Mouse (Mus musculus): ENCODE results near the gene Nek7. TPM values are rescaled to one million over a fixed set of nuclear protein-coding genes. Genes with fewer than 3 reads are reported as not detected.

Gene Nek7
- total RNA-seq, 2 experiments from 2014 or later = 49.9 to 62.8 TPM

DNA sequence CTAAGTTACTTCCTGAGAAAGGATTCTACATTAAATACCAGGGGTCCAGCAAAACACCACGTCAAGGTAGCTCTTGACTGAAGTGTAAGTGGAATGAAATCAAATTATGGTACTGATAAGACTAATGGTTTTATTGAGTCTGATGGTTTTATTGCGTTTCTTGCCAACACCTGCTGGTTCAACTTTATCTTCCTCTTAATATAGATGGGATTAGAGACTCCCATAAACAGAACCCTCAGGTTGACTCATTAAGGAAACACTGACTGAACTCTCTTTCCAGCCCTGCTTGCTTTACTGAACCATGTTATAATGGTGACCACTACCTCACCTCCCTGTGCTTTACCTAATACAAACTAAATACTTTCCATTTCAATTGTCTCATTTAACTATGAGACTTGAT is 44.3 kb downstream of the Nek7 start:
- DNase-seq (ENCODE audit: low spot score in 2 of 2) = no peak

DNA sequence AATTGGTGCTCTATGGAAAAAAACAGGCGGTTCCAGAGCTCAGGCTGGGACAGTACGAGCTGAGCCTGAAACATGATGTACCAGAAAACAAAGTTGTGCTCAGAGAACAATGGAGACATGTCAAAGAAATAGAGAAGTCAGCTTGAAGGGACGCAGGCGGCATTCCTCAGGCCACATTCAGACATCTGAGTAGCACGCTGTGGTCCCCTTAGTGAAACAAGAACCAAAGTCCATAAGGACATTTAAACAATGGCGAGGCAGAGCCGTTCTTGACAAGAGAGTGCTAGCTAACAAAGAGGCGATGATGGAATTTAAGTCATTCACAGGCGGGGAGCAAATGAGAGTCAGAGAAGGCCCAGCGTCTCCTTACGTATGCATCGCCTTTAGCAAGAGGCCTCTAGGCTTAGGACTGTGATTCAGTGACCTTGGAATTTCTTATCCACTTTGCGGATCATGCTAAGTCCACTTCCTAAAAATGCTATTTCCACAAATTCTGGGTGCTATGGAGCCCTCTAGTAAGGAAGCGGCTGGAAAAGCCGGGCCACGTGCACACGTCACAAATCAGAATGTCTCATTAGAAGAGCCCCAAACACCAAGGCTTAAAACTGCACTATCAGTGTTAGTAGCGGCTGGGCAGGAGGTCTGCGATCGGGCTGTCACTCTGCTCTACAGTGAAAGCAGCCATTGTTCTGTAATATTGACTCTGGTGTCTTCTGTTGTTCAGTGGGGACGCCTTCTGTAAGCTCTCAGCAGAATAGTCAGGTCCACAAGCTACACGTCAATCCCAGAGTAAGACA is 48.2 kb downstream of the Nek7 start:
- DNase-seq (ENCODE audit: low spot score in 2 of 2) = no peak

DNA sequence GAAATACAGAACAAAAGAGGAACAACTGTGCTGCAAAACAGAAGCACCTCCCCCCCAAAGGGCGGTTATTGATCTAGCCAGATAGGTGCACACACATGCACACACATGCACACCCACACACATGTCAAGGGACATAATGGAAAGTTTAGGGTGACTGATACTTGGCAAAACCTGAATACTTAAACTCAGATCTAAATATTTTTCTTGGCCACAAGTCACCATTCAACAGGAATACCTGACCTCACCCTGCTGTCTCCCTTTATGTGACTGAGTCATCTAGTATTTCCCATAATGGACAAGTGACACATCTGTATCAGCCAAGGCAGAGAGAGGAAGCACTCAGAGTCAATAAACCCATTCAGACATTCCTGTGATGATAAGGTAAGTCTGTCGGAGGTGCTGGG is 48.9 kb downstream of the Nek7 start:
- no peak for DNase-seq (ENCODE audit: low spot score in 2 of 2)

DNA sequence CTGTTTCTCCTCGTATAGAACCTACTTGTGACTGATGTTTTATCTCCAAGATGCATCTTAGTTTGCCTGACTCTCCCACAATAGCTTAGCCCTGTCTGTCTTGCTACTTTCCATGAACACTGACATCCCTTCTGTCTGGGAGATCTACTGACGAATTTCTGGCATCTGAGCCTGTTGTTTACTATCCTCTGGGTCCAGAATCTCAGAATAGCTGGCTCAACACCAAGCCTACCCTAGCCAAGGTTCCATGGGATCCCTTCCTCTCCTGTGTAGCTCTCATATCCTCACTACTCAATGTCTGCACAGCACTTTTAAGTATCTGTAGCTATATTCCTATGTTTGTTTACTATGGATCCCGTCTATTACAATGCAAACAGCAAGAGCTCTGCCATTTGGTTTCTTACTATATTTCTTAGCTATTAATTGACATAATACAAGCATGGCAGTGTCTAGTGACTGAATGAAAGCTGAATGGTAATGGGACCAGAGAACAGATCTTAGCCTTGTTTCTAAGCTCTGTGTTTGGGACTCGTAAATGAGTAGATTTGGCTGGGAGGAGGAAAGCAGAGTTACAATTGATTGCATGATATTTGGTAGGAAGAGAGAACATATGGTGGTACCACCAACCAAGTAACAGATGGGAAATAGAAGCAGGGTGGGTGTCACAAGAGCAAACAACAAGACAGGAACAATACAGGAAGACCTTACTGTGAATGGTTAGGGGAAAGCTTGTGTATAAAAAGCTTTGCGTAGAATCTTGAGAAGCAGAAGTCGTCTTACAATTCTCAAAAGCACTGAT is 51.3 kb downstream of the Nek7 start:
- DNase-seq (ENCODE audit: low spot score in 2 of 2) = no peak

DNA sequence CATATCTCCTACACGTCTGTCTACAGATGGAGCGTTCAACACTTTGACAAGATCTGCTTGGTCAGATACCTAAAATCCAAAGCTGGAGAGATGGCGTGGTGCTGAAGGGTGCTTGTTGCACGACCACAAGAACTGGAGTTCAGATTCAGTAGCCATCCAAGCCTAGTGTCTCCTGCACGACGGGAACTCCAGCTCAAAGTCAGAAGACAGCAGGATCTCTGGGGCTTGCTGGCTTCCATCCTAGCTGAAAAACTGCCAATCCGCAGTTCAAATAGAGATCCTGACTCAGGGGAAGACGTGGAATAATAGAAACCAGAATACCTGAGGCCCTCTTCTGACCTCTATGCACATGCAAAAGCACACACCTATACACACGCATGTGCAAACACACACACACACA is 52.0 kb downstream of the Nek7 start:
- no peak for DNase-seq (ENCODE audit: low spot score in 2 of 2)

DNA sequence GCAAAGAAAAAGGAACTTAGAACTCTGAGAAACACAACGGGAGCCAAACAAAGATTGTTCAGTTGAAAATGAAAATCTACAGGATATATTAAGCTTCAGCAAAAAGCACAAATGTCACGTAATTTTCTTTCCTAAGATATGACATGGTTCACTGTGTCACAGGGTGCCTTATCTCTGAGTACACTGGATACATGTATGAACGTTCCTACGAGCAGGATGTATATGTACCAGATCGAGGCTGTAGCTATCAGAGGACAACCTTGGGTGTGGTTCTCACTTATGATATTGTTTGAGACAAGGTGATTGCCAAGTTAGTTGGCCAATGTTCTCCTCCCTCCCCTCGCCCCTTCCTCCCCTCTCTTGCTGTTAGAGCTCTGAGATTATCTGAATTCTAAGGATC is 55.3 kb downstream of the Nek7 start:
- no peak for DNase-seq (ENCODE audit: low spot score in 2 of 2)

DNA sequence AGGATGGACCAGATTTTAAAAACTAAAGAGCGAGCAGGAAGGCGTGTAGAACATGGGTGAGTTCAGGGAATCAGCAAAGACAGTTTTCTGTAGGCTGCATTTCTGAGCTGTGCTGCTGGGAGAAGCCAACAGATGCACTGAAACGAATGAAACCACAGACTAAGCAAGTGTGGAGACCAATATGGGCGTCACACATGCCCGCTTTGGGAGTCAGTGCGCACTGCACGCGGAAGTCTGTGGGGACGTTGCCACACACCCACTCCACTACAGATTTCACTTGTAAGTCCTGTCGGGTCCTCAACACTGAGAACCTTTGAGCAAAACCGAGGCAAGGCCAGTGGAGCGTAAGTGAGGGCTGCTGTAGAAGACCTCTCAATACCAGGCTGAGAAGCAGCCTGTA is 59.2 kb downstream of the Nek7 start:
- no peak for DNase-seq (ENCODE audit: low spot score in 2 of 2)

DNA sequence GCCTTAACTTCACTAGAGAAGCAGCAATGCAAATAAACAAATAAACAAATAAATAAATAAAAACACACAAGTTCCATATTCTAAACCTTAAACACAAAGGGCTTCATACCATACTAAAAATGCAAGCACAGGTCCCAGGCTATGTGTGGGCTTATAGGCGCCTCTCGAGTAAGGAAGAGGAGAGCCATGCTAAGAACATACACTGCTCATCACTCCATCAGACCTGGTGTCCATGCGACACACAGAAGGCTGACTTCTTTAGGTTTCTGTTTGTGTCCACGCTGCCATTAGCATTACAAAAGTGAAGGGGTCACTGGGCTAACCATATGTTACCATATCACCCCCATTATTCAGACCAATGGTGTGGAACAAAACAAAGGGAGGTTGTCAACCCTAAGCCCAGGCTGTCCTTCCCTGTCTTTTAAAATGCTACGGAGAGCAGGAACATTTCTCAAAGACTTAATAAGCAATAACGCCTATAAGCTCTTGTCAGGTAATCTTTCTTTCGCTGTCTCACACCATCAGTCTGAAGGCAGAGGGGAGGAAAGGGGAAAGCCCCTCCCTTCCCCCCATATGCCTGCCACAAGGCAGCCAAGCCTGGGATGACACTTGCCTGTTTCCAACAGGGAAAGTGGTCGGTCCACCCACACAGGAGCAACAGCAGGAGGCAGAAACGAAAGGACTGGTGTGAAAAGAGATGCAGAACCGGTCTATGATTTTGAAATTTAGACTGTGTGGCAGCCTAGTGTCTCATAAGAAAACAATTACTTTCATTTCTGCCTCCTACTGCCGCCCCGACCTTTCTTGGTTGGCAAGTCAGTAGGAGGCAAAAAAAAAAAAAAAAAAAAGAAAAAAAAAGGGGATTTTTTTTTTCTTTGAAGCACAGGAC is 60.5 kb downstream of the Nek7 start:
- DNase-seq (ENCODE audit: low spot score in 2 of 2) = no peak

DNA sequence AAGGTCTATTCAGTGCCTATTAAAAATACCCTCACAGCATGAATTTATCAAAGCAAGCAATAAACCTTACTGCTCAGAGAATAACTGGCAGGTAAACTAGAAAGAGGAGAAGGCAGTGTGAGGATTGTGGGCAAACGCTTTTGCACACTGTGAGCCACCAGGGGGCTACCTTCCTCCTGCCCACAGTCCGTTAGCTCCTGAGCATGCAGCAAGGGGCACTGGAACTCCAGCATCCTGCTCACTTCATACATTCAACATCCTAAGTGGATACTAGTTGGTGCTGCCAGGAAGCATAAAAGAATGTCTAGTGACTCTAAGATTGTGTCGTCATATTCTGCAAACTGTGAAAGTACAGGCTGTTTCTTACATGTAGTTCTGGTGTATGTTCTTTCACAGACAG is 61.6 kb downstream of the Nek7 start:
- DNase-seq (ENCODE audit: low spot score in 2 of 2) = no peak

DNA sequence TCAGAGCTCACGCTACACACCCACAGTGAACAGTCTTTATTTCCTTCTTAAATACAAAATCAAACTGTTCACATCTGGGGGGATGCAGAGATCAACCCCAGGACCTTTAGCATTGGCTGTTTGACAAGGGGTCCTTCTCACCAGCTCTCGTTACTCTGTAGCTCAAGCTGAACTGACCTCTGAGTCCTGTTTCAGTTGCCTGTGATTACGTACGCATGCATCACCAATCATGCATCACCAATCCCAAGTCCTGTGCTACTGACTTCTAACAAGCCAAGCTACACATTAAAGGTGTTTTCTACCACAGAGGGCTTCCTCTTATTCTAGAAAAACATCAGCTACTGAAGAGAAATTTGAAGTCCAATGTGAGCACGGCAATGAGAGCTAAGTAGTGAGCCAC is 65.0 kb downstream of the Nek7 start:
- DNase-seq (ENCODE audit: low spot score in 2 of 2) = no peak

DNA sequence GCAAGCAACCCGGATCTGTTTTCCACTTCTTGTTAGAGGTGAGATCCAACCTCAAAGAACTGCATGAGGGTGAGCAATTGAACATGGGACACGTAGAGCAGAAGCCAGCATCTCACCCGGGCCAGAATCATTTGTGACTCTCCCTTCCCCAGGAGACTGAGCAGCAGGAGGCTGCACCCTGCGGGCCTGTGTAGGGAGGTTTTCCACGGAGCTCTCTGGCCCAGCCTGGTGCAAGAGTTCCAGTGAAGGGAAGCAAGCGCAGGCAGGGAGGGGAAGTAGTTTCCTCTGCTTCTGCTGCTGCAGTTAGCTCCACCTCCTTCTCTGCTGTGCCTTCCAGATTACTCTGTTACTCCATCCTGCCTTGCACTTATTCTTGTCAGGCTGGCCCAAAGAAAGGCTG is 69.8 kb downstream of the Nek7 start:
- DNase-seq (ENCODE audit: low spot score in 2 of 2) = no peak

DNA sequence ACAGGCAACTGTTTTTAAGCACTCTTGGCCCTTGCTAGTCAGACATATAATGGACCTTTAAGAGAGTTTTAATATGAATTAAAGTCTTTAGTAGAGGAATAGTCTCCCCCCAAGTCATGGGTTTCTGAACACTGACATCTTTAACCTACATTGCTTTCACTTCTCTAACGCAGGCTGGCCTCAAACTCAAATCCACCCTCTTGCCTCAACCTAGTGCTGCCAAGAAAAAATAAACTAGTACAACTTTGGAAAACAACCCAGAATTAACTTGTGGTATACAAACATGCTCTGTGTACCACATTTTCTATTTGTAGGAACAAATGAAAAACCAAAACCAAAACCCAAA is 77.8 kb downstream of the Nek7 start:
- no peak for DNase-seq (ENCODE audit: low spot score in 2 of 2)

DNA sequence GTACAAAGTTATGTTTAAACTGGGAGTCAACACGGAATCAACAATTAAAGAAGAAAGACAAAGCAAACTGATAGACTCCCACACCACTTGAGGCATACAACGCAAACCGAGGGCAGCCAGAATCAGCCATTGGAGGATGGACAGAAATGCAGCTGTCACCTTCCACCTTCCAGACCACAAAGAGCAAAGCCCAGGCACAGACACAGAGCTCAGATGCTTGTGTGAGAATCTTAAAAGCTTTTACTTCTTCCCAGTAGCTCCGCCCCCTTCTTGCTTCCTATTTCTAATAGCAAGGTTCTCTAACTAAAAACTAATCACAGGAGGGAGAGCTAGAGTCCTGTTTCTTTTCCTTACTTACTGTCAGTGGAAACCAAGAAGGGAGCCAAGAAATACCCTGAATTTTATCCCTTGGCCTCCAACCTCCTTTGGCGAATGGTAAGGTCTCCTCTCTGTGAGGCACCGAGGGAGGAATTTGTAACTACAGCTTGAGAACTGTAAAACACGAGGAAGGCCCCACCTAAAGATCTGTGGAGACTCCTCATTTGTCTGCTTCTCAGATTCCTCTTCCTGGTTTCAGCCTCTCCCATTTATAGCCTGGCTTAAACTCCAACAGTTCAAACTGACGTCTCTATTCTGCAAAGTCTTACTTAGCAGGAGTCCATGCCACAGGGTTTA is 78.3 kb downstream of the Nek7 start:
- no peak for DNase-seq (ENCODE audit: low spot score in 2 of 2)

DNA sequence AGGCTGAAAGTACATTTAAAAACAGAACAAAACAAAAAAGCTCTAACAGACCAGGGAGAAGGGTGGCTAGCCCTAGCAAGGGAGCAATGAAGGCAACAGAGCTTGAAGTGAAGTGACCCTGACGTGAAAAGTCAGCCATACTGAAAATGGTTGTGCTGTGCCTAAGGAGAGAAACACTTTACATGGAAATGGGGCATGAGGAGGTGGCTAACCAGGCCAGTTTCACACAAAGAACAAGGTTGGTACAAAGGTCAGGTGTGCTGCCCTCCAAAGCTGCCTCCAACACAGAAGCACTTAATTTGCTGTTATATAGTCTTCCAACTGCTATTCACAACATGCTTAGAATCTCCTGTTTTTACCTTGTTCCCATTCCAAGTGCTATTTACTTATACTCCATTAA is 80.2 kb downstream of the Nek7 start:
- no peak for DNase-seq (ENCODE audit: low spot score in 2 of 2)

DNA sequence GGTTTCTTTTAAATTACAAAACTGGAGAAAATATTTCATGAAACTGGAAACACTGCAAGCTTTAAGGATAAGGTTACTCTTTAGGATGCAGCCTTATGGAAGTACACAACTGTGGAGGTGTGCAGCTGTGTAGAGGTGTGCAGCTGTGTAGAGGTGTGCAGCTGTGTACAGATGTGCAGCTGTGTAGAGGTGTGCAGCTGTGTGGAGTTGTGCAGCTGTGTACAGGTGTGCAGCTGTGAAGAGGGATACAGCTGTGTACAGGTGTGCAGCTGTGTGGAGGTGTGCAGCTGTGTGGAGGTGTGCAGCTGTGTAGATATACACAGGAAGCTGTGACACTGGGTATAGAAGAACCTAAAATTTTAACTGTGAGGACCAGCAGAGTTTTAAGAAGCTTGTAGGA is 81.7 kb downstream of the Nek7 start:
- DNase-seq (ENCODE audit: low spot score in 2 of 2) = no peak

DNA sequence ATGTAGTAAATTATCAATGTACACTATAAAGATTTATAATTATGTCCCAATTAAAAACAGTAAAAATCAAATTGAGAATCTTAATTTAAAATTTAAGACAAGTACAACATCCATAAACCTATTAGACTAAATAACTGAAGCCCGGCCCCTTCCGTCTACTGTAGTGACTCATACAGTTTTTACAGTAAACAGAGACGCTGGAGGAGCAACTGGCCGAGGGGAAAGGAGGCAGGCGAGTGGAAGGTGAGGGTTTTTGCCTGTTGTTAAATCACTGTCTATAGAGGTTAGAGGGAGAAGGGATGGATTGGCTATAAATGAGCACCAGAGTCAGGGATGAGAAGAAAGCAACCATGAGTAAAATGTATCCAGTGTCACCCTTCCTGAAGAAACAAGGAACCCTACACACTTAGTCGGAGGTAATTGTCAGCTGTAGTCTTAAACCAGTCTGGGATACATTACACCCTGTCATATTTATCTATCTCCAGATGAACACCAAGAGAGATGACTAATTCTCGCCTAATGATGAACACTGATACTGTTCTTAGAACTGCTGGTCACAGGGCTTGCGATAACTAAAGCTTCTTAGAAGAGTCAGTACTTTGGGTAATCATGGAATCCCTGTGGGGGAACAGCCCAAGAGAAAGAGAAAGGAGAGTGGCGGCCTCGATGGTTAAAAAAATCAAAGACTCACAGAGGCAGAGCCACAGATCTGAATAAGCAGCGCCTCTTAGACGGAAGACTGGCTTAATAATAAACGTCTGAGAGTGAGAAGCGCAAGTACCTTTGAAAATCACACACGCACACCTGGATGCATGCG is 84.0 kb downstream of the Nek7 start:
- no peak for DNase-seq (ENCODE audit: low spot score in 2 of 2)

DNA sequence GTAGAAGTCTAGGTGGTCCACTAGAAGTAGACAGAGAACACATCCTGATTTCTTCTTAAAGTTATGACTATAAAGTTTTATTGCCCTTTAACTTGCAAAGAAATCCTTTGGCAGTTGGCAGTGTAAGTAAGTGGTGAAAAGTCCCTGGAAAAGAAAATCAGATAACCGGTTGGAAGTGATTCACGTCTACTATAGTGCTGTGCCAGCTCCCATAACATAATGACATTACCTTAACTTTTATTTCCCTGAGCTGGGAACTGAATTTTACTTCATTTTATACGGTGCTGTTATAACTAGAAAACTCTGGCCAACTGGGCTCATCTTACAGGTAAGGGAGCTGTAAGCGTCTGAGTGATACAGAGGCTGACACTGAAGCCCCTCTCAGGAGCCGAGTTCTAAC is 89.3 kb downstream of the Nek7 start:
- DNase-seq (ENCODE audit: low spot score in 2 of 2) = no peak

DNA sequence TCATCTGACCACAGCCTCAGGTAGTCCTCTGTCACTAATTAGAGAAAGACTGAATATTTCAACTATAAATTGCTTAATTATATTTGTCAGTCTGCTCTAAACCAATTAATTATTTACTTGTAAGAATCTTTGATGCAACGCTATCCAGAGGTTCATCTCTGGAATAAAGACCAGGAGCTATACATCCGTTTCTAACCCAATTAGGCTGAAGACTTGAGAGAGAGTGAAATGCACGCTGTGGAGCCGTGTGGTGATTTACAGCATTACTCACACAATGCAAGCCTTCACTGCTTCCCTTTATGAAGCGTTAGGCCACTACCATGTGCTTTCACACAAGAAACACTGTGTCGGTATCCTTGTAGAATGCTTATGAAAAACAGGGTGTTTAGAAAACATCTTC is 96.0 kb downstream of the Nek7 start:
- DNase-seq (ENCODE audit: low spot score in 2 of 2) = no peak

DNA sequence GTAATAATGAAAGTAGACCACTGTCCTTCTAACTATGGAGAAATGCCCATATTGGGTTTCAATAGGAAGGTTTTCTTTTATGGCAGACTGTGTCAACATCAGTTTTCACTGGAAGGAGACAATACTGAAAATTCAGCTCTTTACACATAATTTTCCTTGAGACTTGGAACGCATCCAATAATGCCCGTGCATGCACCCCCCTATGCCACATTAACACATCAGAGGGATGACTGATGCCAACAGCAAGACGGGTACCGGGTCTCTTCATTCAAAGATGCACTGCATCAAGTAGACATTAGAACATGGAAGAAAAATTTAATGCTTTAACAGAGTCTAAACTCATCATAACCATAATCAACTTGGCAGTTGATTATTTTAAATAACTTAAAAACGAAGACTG is 101.7 kb downstream of the Nek7 start:
- DNase-seq (ENCODE audit: low spot score in 2 of 2) = no peak

DNA sequence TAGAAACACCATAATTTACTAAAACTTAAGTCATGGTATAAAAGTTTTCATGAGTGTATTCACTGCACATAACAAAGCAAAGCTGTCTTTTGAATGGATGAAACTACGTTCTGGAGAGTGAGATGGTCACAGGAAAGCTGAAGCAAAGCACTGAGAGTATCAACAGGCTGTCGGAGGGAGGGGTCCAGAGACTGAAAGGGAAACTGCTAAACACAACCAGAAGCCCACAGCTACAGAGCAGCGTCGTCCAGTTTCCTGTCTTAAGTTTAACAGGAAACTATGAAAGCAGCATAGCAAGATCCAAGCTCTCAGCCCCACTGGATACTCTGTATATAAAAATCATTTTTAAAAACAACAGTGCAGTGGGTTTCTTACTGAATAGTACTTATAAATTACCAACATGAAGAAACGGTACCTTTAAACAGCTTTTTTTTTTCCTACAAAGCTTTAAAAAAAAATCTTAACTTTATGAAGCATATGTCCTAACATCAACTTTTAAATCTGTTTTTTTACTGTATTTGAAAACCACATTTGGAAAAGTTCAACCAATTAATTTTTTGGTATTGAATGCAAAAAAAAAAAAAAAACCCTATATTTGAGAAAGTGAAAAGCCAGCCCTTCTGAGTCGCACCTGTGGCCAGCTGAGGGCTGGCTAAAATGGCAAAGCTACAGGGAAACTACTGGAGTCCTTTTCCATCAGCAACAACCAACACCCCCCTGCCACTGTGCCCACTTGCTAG is 102.4 kb downstream of the Nek7 start:
- no peak for DNase-seq (ENCODE audit: low spot score in 2 of 2)

Measured in gastrocnemius, postnatal 4 days (tissue).